Mouse (Mus musculus) heart, embryonic 11.5 days (tissue): ENCODE measurements around the gene Poln. TPM values are rescaled to one million over a fixed set of nuclear protein-coding genes. Genes with fewer than 3 reads are reported as not detected.

ENCODE experiments used
- ATAC-seq: fragments of 200-750 bp; cut with Nextera tagmentation; replicated peaks from 2 replicates; pipeline ENCODE4 v1.8.0; 2017; ENCODE audit warnings: moderate library complexity; ENCODE audit not compliant: insufficient number of reproducible peaks, low FRiP score, low TSS enrichment
- H3K27ac ChIP-seq: fragments of 300-500 bp; sonication (generic); 2 replicates; pipeline ENCODE4 v1.5.1; 2014; ENCODE audit warnings: mild to moderate bottlenecking, low read depth, low read length
- H3K27me3 ChIP-seq: fragments of 300-500 bp; sonication (generic); 2 replicates; pipeline ENCODE4 v1.6.1; 2014; ENCODE audit warnings: mild to moderate bottlenecking, low read length, mixed read lengths; ENCODE audit not compliant: control insufficient read depth, insufficient read depth
- H3K36me3 ChIP-seq: fragments of 300-500 bp; sonication (generic); 2 replicates; pipeline ENCODE4 v1.6.1; 2014; ENCODE audit warnings: mild to moderate bottlenecking, low read length, moderate library complexity, mixed read lengths; ENCODE audit not compliant: control insufficient read depth, insufficient read depth
- H3K4me1 ChIP-seq: fragments of 300-500 bp; sonication (generic); 2 replicates; pipeline ENCODE4 v1.6.1; 2014; ENCODE audit warnings: low read length; ENCODE audit not compliant: control insufficient read depth, insufficient read depth
- H3K4me2 ChIP-seq: fragments of 300-500 bp; sonication (generic); 2 replicates; pipeline ENCODE4 v1.6.1; 2014; ENCODE audit warnings: mild to moderate bottlenecking, moderate library complexity
- H3K4me3 ChIP-seq: fragments of 300-500 bp; sonication (generic); 2 replicates; pipeline ENCODE4 v1.5.1; 2014; ENCODE audit warnings: low read depth, low read length
- H3K9ac ChIP-seq: fragments of 300-500 bp; sonication (generic); 2 replicates; pipeline ENCODE4 v1.6.1; 2014; ENCODE audit warnings: mild to moderate bottlenecking, low read depth, low read length, moderate library complexity
- H3K9me3 ChIP-seq: fragments of 300-500 bp; sonication (generic); replicated peaks from 2 replicates; pipeline ENCODE4 v1.6.1; 2016; ENCODE audit warnings: low read length; ENCODE audit not compliant: control insufficient read depth
- WGBS: fragments of 180-500 bp; shearing (Covaris S2); extraction: QIAGEN DNeasy Blood & Tissue Kit; methylation state at CpG from one replicate; pipeline ENCODE4 v1.1.7; 2014; ENCODE audit not compliant: insufficient replicate concordance; 5-methylcytosine and 5-hydroxymethylcytosine counted together
- polyA plus RNA-seq: library from polyadenylated mRNA; unstranded; fragments of >200 nt; fragmentation: Nextera tagmentation; extraction: Ambion mirVana; gene quantifications from 2 replicates; pipeline ENCODE4 v1.2.1, GENCODE M21; 2014

Poln gene
- polyA plus RNA-seq, 1 experiment from 2014 or later = 0.52 TPM

DNA sequence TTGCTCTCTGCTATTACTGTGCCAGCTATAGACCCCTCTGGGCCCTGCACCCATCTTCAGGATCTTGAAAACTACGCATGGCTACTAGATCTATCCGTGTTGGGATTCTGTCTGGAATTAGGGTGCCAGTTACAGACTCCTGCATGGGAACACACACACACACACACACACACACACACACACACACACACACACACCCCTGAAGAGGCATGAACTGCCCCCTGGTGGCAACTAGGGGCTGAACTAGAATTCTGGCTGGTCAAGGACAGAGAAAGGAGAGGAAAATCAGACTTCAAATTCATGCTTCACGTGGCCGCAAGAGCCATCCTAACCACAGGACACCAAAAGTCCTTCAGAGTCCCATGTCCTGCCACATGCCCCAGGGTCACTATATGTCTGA lies 22.6 kb upstream of the Poln start:
- no peaks in the 10 kb centered on the region for H3K36me3 ChIP-seq
- H3K9me3 ChIP-seq = no peaks in the 10 kb centered on the region
- H3K4me3 ChIP-seq = no peak overlapping the region
- H3K27me3 ChIP-seq = no peaks in the 10 kb centered on the region
- no peak overlapping the region for H3K27ac ChIP-seq
- WGBS = 68% methylated on average over 4 of the region's 4 CpGs
- H3K4me2 ChIP-seq = no peak overlapping the region
- ATAC-seq = no peak
- peaks cover 10% of the 10 kb centered on the region; the same call in 1 of the 2 replicates for H3K4me1 ChIP-seq
- H3K9ac ChIP-seq = no peak overlapping the region

- Histone ChIP-seq H3K4me3 (no peak overlapping the region), H3K9ac (no peak overlapping the region), H3K9me3 (no peaks in the 10 kb centered on the region), H3K27me3 (no peaks in the 10 kb centered on the region), H3K4me1 (peaks cover 18% of the 10 kb centered on the region), H3K4me2 (no peak overlapping the region), H3K27ac (no peak overlapping the region), H3K36me3 (no peaks in the 10 kb centered on the region)
- ATAC-seq = no peak
- WGBS = 50% methylated on average over 4 of the region's 4 CpGs
Observed at GRCm38 (mm10) chr5:34191021-34191420, 21.8 kb upstream of the Poln start.

DNA sequence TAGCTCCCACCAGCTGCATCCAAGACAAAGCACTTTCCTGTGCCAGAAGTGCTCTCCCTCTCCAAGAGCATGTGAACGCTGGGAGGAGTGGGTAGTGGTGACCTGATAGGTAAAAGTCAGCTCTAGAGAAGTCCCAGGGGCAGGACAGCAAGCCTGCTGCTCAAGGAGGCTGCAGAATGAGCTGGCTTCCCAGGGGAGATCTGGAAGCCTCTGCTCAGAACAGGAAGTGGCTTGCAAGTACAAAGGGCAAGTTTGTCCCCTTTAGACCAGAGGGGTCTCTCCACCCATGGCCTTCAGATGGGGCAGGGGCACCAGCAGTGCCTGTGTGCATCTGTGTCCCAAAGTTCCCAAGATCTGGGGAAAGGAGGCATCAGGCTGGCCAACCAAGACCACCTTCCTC lies 20.3 kb upstream of the Poln start:
- H3K27ac ChIP-seq = no peak overlapping the region
- H3K27me3 ChIP-seq = no peaks in the 10 kb centered on the region
- H3K9me3 ChIP-seq = no peaks in the 10 kb centered on the region
- no peak overlapping the region; the same call in 1 of the 2 replicates for H3K9ac ChIP-seq
- H3K4me1 ChIP-seq = peaks cover 31% of the 10 kb centered on the region
- WGBS = 65% methylated on average over 1 of the region's 1 CpGs
- no peaks in the 10 kb centered on the region for H3K36me3 ChIP-seq
- H3K4me3 ChIP-seq = no peak overlapping the region
- no peak for ATAC-seq
- no peak overlapping the region for H3K4me2 ChIP-seq

GRCm38 (mm10) chr5:34188856-34189255 lies 19.6 kb upstream of the Poln start:
- Histone ChIP-seq H3K4me1 (peaks cover 37% of the 10 kb centered on the region), H3K9ac (0 out of 2 replicates have a peak overlapping the region, but pooled peaks have one; percentile 77), H3K4me2 (peak overlapping the region; percentile 78), H3K9me3 (no peaks in the 10 kb centered on the region), H3K36me3 (peaks cover 3% of the 10 kb centered on the region; the same call in 1 of the 2 replicates), H3K27me3 (no peaks in the 10 kb centered on the region), H3K27ac (no peak overlapping the region), H3K4me3 (no peak overlapping the region)
- ATAC-seq = no peak
- 70% methylated on average over 2 of the region's 2 CpGs for WGBS

GRCm38 (mm10) chr5:34187601-34188316 lies 18.5 kb upstream of the Poln start, which contains the start of gene Mxd4:
TSS of gene Mxd4 (minus strand) at chr5:34187720.
- H3K4me1 ChIP-seq = peaks cover 48% of the 10 kb centered on the region
- H3K27ac ChIP-seq = peak within 1 kb of the TSS; percentile 91
- WGBS = 0% methylated on average over 58 of the region's 60 CpGs
- no peaks in the 10 kb centered on the region for H3K9me3 ChIP-seq
- ATAC-seq = peak; percentile 98
- H3K9ac ChIP-seq = peak within 1 kb of the TSS; percentile 90
- no peaks in the 10 kb centered on the region for H3K27me3 ChIP-seq
- H3K4me3 ChIP-seq = peak within 1 kb of the TSS; percentile 92
- peaks cover 3% of the 10 kb centered on the region; the same call in 1 of the 2 replicates for H3K36me3 ChIP-seq
- H3K4me2 ChIP-seq = peak within 1 kb of the TSS; percentile 90

GRCm38 (mm10) chr5:34186961-34187391 lies 17.7 kb upstream of the Poln start:
- H3K9me3 ChIP-seq = no peaks in the 10 kb centered on the region
- no peaks in the 10 kb centered on the region for H3K27me3 ChIP-seq
- under 1% methylated on average over 43 of the region's 46 CpGs for WGBS
- ATAC-seq = no peak
- H3K36me3 ChIP-seq = peaks cover 3% of the 10 kb centered on the region; the same call in 1 of the 2 replicates
- H3K4me3 ChIP-seq = peak overlapping the region; percentile 92
- H3K9ac ChIP-seq = peak overlapping the region; percentile 90
- H3K4me1 ChIP-seq = peaks cover 51% of the 10 kb centered on the region
- H3K27ac ChIP-seq = peak overlapping the region; percentile 91
- peak overlapping the region; percentile 90 for H3K4me2 ChIP-seq

DNA sequence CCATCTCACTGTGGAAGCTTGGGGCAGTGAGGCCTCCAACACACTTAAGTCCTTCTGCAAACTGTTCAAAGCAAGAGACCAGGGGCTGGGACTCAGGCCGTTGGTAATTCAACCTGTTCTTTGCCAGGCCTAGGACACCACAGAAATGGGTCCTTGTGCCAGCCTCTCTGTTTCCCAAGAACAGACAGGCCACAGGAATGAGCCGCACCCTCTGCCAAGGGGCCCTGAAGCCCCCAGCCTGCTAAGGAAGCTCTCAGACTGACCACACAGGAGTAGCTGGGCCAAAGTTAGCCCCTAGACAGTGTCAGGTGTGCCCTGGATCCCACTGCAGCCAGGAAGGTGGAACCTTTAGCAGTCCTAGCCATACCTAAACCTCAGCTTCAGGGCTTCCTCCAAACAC lies 17.1 kb upstream of the Poln start:
- Histone ChIP-seq H3K4me2 (peak overlapping the region; percentile 90), H3K9ac (peak overlapping the region; percentile 90), H3K27me3 (no peaks in the 10 kb centered on the region), H3K9me3 (no peaks in the 10 kb centered on the region), H3K4me1 (peaks cover 51% of the 10 kb centered on the region), H3K4me3 (peak overlapping the region; percentile 92), H3K27ac (peak overlapping the region; percentile 91; the same call in 1 of the 2 replicates), H3K36me3 (peaks cover 3% of the 10 kb centered on the region; the same call in 1 of the 2 replicates)
- no peak for ATAC-seq
- WGBS = 69% methylated on average over 2 of the region's 2 CpGs

DNA sequence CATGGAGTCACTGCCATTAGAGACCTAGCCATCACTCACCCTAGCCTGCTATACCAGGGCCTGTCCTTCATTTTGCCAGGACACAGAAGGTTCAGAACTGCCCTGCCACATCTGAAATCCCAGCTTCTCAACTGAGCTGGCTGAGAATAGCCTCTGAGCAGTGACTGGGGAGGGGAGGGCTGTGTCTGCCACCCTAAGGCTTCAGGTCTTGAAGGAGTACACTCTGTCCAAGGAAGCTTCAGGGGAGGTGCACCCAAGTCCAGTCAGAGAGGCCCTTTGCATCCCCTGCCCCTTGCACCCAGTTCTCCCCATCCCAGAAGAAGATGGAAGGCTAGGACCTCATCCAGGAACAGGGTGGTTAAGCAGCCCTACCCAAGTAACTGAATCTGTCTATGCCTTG lies 16.5 kb upstream of the Poln start:
- peak overlapping the region; percentile 90 for H3K9ac ChIP-seq
- peak overlapping the region; percentile 90 for H3K4me2 ChIP-seq
- ATAC-seq = no peak
- peaks cover 51% of the 10 kb centered on the region for H3K4me1 ChIP-seq
- H3K27ac ChIP-seq = no peak overlapping the region
- H3K27me3 ChIP-seq = no peaks in the 10 kb centered on the region
- no peaks in the 10 kb centered on the region for H3K9me3 ChIP-seq
- peak overlapping the region; percentile 92 for H3K4me3 ChIP-seq
- peaks cover 3% of the 10 kb centered on the region; the same call in 1 of the 2 replicates for H3K36me3 ChIP-seq
